Mouse (Mus musculus) megakaryocyte, adult 5-6 weeks (primary cell): ENCODE measurements around the gene Flcn. TPM values are rescaled to one million over a fixed set of nuclear protein-coding genes. Genes with fewer than 3 reads are reported as not detected.

Experiments
- ATAC-seq: 2 replicates; pipeline ENCODE4 v1.8.0; 2016; ENCODE audit warnings: mild to moderate bottlenecking, inconsistent platforms; ENCODE audit not compliant: poor library complexity, severe bottlenecking
- total RNA-seq, 2 experiments: library from RNA; stranded (forward) in 1 of 2; stranded (reverse) in 1 of 2; fragments of 153-499, 151-499 nt in 1 of 2; fragments of 221-1000, 200-1000 nt in 1 of 2; gene quantifications; 2 replicates each; pipeline versions ENCODE4 v1.2.3 to v1.2.4; 2015 to 2017

The Flcn gene
- total RNA-seq, 2 experiments from 2014 or later = 11.4 to 19.9 TPM

GRCm38 (mm10) chr11:59808170-59808960 is 1.5 kb downstream of the Flcn start:
- ATAC-seq = no peak

DNA sequence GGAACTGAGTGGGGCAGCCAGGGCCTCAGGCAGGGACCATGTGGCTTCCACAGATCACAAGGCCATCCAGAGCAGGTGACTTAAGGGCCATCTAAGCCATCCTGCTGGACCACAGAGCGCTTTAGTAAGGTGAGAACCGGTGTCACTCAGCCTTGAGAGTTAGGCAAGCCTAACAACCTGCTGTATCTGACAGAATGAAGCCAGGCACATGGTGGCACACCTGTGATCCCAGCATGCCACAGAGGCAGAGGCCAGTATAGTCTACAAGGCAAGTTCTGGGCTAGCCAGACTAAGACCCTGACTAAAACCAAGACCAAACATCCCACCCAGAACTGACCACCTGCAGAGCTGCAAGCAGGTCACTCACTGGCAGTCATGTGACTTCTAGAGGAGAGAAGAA is 4.2 kb downstream of the Flcn start:
- ATAC-seq = no peak

GRCm38 (mm10) chr11:59805256-59805655 is 4.6 kb downstream of the Flcn start:
- ATAC-seq = no peak

DNA sequence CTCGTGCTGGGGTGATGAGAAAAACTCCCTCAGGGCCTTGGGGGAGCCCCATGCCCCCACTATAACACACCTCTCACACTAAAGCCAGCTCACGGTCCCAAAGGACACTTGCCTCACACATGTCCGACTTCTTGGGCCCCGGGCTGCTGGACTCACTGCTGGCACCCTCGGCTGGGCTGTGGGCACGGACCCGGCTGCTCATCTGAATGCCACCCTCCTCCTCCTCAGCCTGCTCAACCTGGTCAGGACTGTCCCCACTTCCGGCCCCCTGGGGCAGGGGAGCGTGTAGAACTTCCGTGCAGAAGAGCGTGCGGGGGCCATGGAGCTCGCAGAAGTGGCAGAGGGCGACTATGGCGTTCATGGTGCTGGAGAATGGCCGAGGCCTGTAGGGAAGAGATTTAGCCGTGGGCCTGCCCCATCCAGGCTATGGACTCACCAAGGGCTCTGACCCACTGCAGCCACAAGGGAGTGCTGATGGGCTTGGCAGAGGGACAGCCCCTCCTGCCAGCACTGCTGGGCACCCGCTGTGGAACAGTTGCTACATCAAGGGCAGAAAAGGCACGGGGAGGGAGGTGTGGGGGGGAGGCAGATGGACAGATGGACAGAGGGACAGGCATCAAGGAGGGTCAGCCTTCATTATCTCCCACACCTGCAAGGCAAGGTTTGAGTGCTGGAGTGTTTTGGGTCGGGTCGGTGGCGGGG is 5.3 kb downstream of the Flcn start:
- ATAC-seq = no peak

GRCm38 (mm10) chr11:59803516-59803915 is 6.3 kb downstream of the Flcn start:
- no peak for ATAC-seq

- no peak for ATAC-seq
Measured at GRCm38 (mm10) chr11:59801881-59802280, 7.9 kb downstream of the Flcn start.

- no peak for ATAC-seq
Measured at GRCm38 (mm10) chr11:59800412-59800811, 9.4 kb downstream of the Flcn start.

DNA sequence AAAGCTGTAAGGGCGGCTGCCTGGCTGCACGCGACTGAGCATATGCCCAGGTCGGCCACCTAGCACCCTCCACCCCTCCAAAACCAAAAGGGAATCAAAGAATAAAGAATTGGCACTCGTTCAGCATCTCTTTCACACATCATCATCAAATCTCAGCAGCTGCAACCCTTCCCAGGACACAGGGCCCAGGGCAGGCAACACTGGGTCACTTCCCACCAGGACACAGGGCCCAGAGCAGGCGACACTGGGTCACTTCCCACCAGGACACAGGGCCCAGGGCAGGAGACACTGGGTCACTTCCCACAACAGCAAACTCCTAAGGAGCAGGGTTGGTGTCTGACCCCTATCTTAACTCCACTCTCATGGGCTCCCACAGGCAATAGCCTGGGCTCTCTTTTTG is 16.4 kb downstream of the Flcn start:
- ATAC-seq = no peak

DNA sequence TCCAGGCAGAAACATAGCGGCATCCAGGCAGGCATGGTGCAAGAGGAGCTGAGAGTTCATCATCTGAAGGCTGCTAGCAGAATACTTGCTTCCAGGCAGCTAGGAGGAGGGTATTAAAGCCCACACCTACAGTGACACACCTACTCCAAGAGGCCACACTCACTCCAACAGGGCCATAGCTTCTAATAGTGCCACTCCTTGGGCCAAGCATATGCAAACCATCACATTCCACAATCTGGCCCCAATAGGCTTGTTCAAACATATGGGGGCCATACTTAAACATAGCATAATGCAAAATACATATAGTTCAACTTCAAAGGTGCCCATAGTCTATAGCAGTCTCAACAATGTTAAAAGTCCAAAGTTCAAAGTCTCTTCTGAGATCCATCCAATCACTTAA is 20.5 kb downstream of the Flcn start:
- ATAC-seq = no peak

GRCm38 (mm10) chr11:59787199-59787781 is 22.5 kb downstream of the Flcn start, which contains the start of gene Pld6:
Gene Pld6, minus strand, starts transcription at chr11:59787645.
- ATAC-seq = peak; percentile 71

GRCm38 (mm10) chr11:59786444-59787198 is 23.2 kb downstream of the Flcn start:
- no peak for ATAC-seq

DNA sequence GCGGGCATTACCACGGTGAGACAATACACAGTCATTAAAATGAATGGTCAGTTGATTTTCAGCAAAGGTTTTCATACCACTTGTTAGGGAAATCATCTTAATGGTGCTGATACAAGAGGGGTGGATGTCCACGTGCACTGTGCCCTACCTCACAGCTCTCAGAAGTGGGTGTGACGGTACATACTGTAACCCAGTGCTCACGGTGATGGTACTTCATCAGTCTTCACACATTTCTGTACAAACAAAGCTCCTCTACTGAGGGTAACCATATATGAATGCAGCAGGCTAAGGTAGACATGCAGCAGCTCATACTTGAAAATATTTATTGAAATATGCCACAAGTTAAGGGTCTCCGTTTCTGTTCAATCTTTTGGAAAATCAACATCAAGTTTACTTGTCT is 26.2 kb downstream of the Flcn start:
- no peak for ATAC-seq

DNA sequence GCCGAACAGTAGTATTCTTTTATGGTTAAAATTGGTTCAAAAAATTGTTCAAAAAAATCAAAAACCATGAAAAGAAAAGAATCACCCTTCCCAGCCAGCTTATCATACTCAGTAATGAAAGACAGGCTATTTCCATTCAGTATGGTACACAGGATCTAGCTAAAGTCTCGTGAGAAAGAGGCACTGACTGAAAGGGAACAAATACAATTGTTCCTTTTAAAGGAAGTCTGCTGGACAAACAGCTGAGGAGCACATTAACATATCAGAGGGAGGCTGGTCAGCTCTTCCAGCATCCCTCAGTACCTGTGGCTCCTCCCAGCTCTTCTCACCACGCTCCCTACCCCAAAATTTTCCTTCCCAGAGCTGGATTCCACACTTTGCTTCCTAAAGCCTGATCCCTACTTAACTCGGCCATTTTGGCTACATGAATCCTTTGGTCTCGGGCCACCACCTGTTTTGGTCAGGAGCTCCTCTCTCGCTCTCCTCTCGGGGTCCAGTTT is 27.7 kb downstream of the Flcn start:
- ATAC-seq = no peak

- no peak for ATAC-seq
Measured at GRCm38 (mm10) chr11:59780241-59780640, 29.6 kb downstream of the Flcn start.

GRCm38 (mm10) chr11:59779406-59779805 is 30.4 kb downstream of the Flcn start:
- ATAC-seq = no peak

DNA sequence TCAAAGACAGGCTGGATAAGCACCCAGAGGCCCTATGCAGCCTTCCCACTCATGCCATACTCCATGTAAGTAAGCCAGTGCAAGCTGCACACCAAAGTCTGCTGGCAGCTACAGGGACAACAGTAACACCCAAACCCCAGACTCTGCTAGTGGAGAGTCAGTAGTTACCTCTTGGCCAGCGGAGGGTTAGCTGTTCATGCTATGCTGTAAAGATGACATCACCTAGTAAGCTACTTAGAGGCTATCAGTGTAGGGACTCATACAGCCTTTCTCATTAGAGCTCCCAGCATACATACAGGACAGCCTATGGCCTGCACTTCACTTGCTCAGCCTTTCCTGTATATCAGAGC is 31.0 kb downstream of the Flcn start:
- no peak for ATAC-seq

GRCm38 (mm10) chr11:59778181-59778873 is 31.5 kb downstream of the Flcn start:
- ATAC-seq = peak; percentile 99

DNA sequence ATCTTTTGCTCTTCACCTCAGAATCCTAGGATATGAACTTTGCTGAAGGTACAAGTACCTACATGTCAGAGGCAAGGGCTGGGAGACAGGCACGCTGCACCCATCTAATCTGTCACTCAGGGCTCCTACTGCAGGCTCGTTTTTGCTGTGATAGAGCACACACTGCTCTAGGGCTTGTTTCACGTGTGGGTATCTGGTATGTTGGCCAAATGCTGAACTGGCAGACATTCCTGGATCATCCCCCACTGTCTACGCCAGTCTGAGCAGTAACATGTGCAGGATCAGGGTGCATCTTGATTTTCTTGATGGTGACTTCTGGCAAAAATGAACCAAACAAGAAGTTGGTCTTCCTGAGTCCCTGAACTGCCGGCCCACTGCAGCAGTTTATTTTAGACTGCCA is 32.6 kb downstream of the Flcn start:
- no peak for ATAC-seq

- ATAC-seq = no peak
Measured at GRCm38 (mm10) chr11:59775435-59776148, 34.2 kb downstream of the Flcn start.

GRCm38 (mm10) chr11:59774522-59774921 is 35.3 kb downstream of the Flcn start:
- no peak for ATAC-seq
